Mouse (Mus musculus) adrenal gland, postnatal 36 days (tissue): ENCODE measurements at regions not wholly inside any gene's neighbourhood (a gene's known extent, or its start where the extent isn't known, plus 50 kb on each side); places are given as distances from the start of the nearest gene placed in this dataset.

Experiments used
- DNase-seq, 2 experiments: peaks; one replicate each; pipeline ENCODE4 v3.0.0; 2021; ENCODE audit warnings: mixed read lengths in 1 of 2

GRCm38 (mm10) chr3:52756816-52757215 lies 260.2 kb downstream of the Cog6 start:
- DNase-seq, result no peak

- DNase-seq, result no peak
These were observed 261.0 kb downstream of the Cog6 start for GRCm38 (mm10) chr3:52756006-52756405.

GRCm38 (mm10) chr3:52754978-52755377 lies 262.1 kb downstream of the Cog6 start:
- no peak for DNase-seq

GRCm38 (mm10) chr3:52754401-52754800 lies 262.6 kb downstream of the Cog6 start:
- no peak for DNase-seq

- DNase-seq, result no peak
These were observed 270.1 kb downstream of the Cog6 start for GRCm38 (mm10) chr3:52746917-52747316.

- peak in 1 of 2 experiments; percentile 51 for DNase-seq
These were observed 272.7 kb downstream of the Cog6 start for GRCm38 (mm10) chr3:52744334-52744733.

- DNase-seq, result no peak
These were observed 276.5 kb downstream of the Cog6 start for GRCm38 (mm10) chr3:52740466-52741026.

- no peak for DNase-seq
These were observed 277.5 kb downstream of the Cog6 start for GRCm38 (mm10) chr3:52739526-52739925.

- no peak for DNase-seq
These were observed 278.7 kb downstream of the Cog6 start for GRCm38 (mm10) chr3:52738386-52738785.

GRCm38 (mm10) chr3:52735939-52736338 lies 281.1 kb downstream of the Cog6 start:
- no peak for DNase-seq

- no peak for DNase-seq
These were observed 285.1 kb downstream of the Cog6 start for GRCm38 (mm10) chr3:52731941-52732340.

- DNase-seq, result no peak
These were observed 285.5 kb downstream of the Cog6 start for GRCm38 (mm10) chr3:52731491-52731890.

GRCm38 (mm10) chr3:52729731-52730130 lies 287.3 kb downstream of the Cog6 start:
- DNase-seq, result no peak

- no peak for DNase-seq
These were observed 288.2 kb downstream of the Cog6 start for GRCm38 (mm10) chr3:52728860-52729259.

- no peak for DNase-seq
These were observed 288.6 kb downstream of the Cog6 start for GRCm38 (mm10) chr3:52728426-52728825.

GRCm38 (mm10) chr3:52724354-52724753 lies 292.7 kb downstream of the Cog6 start:
- DNase-seq, result no peak

- DNase-seq, result peak; percentile 30 to 53
These were observed 294.1 kb downstream of the Cog6 start for GRCm38 (mm10) chr3:52722946-52723345.

- DNase-seq, result no peak
These were observed 297.9 kb downstream of the Cog6 start for GRCm38 (mm10) chr3:52719181-52719580.

- DNase-seq, result no peak
These were observed 299.7 kb downstream of the Cog6 start for GRCm38 (mm10) chr3:52717324-52717723.

GRCm38 (mm10) chr3:52712151-52712550 lies 304.9 kb downstream of the Cog6 start:
- no peak for DNase-seq

- DNase-seq, result peak in 1 of 2 experiments; percentile 17
These were observed 305.9 kb downstream of the Cog6 start for GRCm38 (mm10) chr3:52711133-52711532.

- DNase-seq, result no peak
These were observed 308.3 kb downstream of the Cog6 start for GRCm38 (mm10) chr3:52708746-52709145.

GRCm38 (mm10) chr3:52708301-52708700 lies 308.7 kb downstream of the Cog6 start:
- peak in 1 of 2 experiments; percentile 28 for DNase-seq

GRCm38 (mm10) chr3:52706626-52707025 lies 310.4 kb downstream of the Cog6 start:
- no peak for DNase-seq

- DNase-seq, result no peak
These were observed 313.3 kb downstream of the Cog6 start for GRCm38 (mm10) chr3:52703751-52704150.
